Comparison of ENCODE assay signal across 11 mouse cellular contexts in the genomic region with DNA sequence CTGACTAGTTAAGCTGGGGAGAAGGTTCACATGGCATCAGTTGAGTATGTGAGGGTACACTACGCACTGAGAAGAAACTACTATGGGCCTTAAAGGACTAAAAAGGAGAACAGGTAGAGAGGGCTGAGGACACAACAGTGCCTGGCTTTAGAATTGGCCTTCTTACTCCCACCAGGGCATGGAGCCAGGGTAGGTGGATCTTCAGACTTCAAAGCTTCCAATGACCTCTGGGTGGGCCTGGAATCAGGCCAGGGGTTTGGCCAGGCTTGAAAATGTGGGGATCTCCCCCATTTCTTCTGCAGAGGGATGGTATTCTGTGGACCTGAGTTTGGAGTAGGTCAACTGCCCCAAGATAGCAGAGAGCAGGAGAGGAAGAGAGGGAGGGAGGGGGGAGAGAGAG.
"Had no signal": no experiment of that assay in that cellular context is flagged by ENCODE, and none has a peak within 500 bp of the region (broad histone marks: within the 10 kb centered on the region; RNA-seq: fewer than 3 reads in every experiment).

No protein-coding gene starts in this region.

- DNase-seq: cerebellum, postnatal 36 days; embryo, embryonic 11 days; forebrain, postnatal 0 days; gastrocnemius, adult 2 months; gastrocnemius, postnatal 10 days; gastrocnemius, postnatal 14 days; gastrocnemius, postnatal 25 days; gastrocnemius, postnatal 36 days; heart, adult 11 months; heart, adult 18-20 months; heart, adult 2 months had no signal
